Mouse (Mus musculus) ES-Bruce4 (cell line): ENCODE measurements around the gene Golt1b.

Experiments used
- CTCF ChIP-seq: IDR thresholded peaks from one replicate; pipeline ENCODE4 v1.8.1; 2011; ENCODE audit warnings: low read depth, low read length
- EP300 ChIP-seq: IDR thresholded peaks from 2 replicates; pipeline ENCODE4 v1.6.1; 2011; ENCODE audit warnings: low read depth, low read length; ENCODE audit not compliant: insufficient read depth
- POLR2A ChIP-seq: IDR thresholded peaks from one replicate; pipeline ENCODE4 v1.8.1; 2011; ENCODE audit warnings: low read length; ENCODE audit not compliant: insufficient read depth

- TF ChIP-seq POLR2A (no peak), CTCF (no peak), EP300 (no peak)
These were observed 2.5 kb upstream of the Golt1b start for GRCm38 (mm10) chr6:142384521-142384920.
